Mouse (Mus musculus) thymus, adult 2 months (tissue): Measurements from ENCODE around the gene Hist1h2bq.

Experiments used
- CTCF ChIP-seq: fragments of 200-500 bp; IDR thresholded peaks from 2 replicates; pipeline ENCODE4 v1.5.1; 2012; ENCODE audit warnings: mild to moderate bottlenecking, control low read depth, low read length, moderate library complexity, borderline replicate concordance; ENCODE audit not compliant: control insufficient read depth, poor library complexity, insufficient read depth; ENCODE audit errors: extremely low read depth
- POLR2A ChIP-seq: fragments of 200-500 bp; IDR thresholded peaks from 2 replicates; pipeline ENCODE4 v1.6.1; 2012; ENCODE audit warnings: mild to moderate bottlenecking, low read length, control low read depth, moderate library complexity; ENCODE audit not compliant: control insufficient read depth, poor library complexity, insufficient read depth; ENCODE audit errors: extremely low read depth

DNA sequence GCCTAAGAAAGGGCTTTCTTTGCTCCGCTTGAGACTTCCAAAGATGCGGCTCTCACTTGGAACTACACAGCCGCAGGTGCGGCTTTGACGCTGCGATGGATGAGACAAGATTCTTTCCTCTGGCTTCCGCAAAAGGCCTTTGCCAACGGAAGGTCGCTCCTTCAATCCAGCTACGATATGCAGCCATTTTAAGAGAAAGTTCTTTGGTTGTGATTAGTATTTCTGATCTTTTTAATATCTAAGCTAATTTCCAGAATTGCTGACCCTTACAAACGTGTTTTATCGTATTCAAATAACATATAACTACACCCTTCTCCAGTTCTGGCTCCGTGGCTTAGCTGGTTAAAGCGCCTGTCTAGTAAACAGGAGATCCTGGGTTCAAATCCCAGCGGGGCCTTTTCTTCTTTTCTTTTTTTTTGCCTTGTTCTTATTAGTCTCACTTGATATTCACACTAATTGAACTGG is 45.7 kb upstream of the Hist1h2bq start:
- TF ChIP-seq CTCF = no peak
- no peak for TF ChIP-seq POLR2A
